Mouse (Mus musculus): ENCODE data around the gene Brinp3.

DNA sequence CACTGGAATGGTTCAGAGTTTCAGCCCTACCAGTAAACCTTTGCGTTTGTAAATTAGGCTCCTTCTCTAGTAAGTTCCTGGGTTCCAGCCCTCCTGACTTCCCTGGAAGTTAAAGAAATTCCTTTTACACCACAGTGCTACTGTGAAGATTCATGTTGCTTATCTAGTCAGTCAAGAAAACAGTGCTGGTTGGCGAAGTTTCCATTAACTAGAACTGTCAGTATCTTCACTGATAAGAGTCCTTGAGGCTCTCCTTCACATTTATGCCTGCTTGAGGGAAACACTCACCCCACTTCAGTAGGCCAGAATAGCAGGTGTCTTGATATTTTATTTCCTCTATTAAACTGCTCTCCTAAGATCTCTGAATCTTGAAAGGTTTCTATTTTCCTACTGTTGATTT is 138.3 kb downstream of the Brinp3 start:
- no peak for TF ChIP-seq EP300 (IDR thresholded peaks at IDR 0.05; ENCODE audit: low read depth)
- no peak for TF ChIP-seq CTCF (IDR thresholded peaks at IDR 0.05; ENCODE audit: low read depth)

All from heart, postnatal 0 days (tissue).